Mouse (Mus musculus) ES-E14 (cell line): Measurements from ENCODE around the gene Gm42688.

ENCODE experiments used
- CHD2 ChIP-seq: IDR thresholded peaks from 2 replicates; pipeline ENCODE4 v1.6.1; 2014; ENCODE audit warnings: mild to moderate bottlenecking, low read depth, low read length, inconsistent platforms
- HCFC1 ChIP-seq: IDR thresholded peaks from 2 replicates; pipeline ENCODE4 v1.6.1; 2012; ENCODE audit warnings: low read length, inconsistent platforms, borderline replicate concordance; ENCODE audit not compliant: insufficient read depth
- MAFK ChIP-seq: IDR thresholded peaks from 2 replicates; pipeline ENCODE4 v1.6.1; 2014; ENCODE audit warnings: mild to moderate bottlenecking, low read depth, low read length, inconsistent platforms; ENCODE audit not compliant: insufficient read depth
- ZC3H11A ChIP-seq: IDR thresholded peaks from 2 replicates; pipeline ENCODE4 v1.6.1; 2012; ENCODE audit warnings: low read depth, mild to moderate bottlenecking, inconsistent platforms, low read length, borderline replicate concordance
- ZNF384 ChIP-seq: IDR thresholded peaks from 2 replicates; pipeline ENCODE4 v1.6.1; 2012; ENCODE audit warnings: low read depth, low read length, inconsistent platforms

DNA sequence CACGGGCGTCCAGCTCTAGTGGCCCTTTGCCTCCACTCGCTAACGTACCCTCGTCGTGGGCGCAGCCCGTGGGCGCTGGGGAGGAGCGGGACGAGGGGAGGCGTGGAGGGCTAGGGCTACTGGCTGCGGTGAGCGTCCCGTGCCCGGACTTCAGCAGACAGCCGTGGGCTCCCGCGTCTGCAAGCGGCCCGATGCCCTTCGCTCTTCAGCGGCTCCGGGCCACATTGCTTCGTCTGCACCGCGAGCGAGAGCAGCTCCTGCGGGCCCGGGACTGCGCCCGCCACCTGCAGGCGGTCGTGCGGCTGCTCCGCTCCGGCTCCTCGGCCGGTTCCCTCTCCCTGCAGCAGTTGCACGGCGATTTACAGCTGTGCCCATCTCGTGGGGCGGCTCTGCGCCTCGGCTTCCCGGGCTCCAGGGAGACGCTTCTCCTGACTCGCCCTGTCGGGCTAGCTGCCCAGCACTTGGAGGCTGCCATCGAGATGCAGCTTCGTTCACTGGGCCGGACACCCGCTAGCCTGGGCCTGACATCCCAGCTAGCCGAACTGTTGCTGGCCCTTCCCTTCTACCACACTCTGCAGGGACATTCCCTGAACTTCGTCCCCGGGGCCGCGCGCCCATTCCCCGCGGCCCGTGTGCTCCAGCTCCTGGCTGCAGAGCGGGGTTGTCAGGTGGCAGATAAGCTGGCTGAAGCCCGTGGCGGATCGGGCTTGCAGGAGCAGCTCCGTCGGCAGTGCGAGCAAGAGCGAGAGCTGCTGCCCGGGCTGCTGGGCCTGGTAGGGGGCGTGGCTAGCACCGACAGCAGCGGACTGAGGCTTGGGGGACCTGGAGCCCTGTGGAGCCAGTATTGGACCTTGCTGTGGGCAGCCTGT is 505 bp downstream of the Gm42688 start:
- TF ChIP-seq ZC3H11A, result no peak
- TF ChIP-seq HCFC1, result no peak
- TF ChIP-seq CHD2, result no peak
- no peak for TF ChIP-seq ZNF384
- TF ChIP-seq MAFK, result no peak
